Mouse (Mus musculus) MN1 (cell line): ENCODE data around the gene Col6a6.
"Not testable (repeated sequence)": the region's sequence is repeated elsewhere in the genome, so short reads cannot be mapped to it uniquely, and the experiment has no call there.

ENCODE experiments used
- DNase-seq: peaks from one replicate; pipeline ENCODE4 v3.0.0-alpha.2; 2016; ENCODE audit warnings: low spot score

Gene Col6a6

DNA sequence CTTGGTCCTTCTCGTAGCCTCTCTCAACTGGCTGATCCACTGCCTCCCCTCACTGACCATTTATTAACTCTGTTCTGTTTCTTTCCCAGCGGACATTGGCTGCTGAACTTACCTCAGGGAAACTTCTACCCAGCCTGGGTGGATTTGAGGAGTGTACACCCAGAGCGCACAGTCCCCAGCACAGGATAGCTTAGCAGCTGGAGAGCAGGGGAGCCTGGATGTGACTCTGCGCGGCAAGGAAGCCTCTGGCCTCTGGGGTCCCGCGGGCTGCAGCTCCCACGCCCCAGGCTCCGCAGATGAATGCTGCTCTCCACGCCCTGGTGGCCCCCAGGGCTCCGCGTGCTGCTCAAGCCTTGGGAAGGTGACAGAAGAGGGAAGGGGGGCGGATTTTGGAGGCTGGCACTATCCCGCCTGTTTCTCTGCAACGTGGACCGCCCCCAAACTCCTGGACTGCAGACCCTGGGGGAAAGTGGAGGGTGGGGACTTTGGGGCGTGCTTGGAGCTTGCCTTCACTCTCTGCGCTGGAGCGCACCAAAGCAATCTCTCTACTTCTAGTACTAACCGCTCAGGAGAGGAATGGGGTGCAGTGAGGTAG is at the start of gene Col6a6:
TSS of gene Col6a6 (minus strand) at position 370 of the 595 bp plus-strand sequence.
- no peak for DNase-seq

DNA sequence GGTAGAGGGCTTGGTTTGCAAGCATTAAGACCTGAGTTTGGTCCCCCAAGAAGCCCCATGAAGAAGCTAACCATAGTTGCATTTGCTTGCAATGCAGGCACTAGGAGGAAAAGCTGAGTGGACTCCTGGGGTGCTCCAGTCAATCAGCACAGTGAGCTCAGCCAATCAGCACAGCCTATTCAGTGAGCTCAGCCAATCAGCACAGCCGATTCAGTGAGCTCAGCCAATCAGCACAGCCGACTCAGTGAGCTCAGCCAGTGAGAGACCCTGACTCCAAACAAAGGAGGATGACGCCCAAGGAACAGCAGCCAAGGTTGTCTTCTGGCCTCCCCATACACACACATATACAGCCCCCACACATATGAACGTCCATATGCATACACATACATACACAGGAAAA is 48.2 kb upstream of the Col6a6 start:
- DNase-seq, result no peak

DNA sequence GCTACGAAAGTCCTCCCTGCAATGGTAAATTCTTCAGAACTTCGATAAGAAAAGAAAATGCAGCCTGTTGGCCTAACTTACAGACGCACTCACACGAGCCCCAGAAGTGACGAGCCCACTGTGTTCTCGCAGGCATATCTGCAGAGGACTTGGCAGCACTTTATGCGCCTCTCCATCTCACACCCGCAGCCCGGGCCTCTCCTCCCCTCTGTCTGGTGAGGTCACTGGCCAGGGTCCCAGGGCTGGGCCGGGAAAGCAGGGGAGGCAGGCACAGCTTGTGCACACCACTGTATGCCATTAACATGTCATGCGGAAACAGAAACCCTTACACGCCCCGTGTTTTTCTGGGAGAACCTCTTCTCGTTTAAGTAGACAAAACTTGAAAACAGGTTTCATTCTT is 43.7 kb upstream of the Col6a6 start:
- no peak for DNase-seq

DNA sequence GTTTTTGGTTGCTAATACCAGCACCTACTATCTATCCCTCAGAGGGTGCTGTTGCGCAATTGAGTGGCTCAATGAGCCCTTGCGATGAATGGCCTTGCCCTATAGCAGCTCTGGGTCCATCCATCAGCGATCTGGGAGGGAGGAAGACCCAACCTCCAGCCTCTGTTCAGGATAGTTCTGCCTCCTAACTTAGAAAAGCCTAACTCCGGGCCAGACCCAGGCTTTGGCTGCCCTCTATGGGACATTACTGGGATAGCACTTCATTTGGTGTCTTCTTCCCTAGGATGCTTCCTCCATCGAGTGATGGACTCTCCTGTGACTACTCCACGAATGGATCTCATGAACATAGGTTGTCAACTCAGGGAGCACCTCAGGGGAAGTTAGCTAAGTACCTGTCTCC is 29.8 kb upstream of the Col6a6 start:
- DNase-seq, result peak; percentile 20

DNA sequence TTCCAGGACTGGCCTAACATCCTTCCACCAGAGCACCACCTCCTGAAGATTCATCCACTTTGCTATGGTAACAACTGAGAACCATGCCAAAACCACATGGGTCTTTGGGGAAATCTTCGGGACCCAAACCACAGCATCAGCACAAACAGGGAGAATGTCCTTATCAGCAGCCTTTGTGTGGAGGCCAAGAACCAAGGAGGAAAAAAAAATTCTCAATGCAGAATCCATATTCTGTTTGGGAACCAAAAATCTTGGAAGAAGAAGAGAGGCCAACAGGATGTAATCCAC is 24.8 kb upstream of the Col6a6 start:
- no peak for DNase-seq

DNA sequence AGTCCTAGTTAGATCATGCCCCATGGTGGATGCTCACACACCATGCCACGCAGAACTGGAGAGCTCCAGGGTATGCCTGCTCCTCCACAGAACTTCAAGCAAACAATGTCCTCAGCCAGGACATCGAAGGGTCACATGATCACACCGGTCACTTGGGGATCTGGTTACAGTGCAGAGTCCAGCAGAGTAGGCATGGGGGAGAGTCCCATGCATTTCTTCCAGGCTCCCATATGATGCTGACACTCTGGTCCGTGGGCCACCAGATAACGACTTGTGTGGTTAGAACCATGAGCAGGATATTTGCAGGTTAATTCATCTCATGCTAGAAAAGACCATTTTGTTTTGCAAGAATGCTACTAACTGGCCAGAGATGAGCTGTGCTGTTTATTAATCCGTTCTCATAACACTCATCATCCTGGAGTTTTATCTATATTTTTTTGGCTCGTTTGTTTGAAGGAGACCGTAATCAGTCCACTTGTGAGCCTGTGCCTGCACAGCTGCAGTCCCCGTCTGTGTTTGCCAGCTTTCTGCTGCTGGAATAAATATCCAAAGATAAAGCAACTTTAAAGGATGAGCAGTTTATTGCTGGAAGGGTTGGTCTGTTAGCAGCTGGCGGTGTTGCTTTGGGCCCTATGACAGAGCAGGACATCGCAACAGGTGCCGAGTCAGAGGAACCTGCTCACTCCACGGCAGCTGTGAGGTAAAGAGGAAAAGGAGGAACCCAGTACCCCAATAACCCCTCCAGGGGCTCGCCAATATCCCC is 24.2 kb upstream of the Col6a6 start:
- DNase-seq, result no peak

DNA sequence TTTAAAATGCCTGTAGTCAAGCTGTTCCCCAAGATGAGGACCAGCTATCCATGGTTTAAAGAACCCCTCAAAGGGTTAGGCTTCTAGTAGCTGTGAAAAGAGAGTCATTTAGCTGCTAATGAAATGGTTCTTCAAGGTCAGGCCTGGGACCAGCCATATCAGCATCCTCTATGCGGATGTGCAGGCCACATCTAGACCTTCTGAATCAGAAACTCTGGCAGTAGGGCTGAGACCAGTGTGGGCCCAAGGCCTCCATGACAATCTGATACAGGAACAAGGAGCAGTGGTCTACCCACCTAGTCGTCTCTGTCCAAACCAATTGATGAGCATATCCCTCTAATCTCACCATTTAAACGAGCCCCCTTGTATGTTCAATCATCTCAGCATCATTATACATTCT is 23.1 kb upstream of the Col6a6 start:
- no peak for DNase-seq

DNA sequence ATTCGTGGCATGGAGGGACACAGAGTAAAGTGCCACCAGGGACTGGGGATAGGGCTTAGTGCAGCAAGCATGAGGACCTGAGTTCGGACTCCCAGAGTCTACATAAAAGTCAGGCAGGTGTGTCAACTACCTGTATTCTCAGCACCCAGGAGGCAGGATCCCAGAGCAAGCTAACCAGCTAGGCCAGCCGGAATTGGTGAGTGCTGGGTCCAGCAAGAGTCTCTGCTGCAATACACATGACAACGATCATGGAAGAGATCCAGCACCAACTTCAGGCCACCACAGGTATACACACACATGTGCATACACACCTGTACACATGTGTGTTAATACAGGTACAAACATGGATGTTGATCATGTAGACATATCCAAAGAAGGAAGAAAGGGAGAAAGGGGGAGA is 20.4 kb upstream of the Col6a6 start:
- DNase-seq, result no peak

DNA sequence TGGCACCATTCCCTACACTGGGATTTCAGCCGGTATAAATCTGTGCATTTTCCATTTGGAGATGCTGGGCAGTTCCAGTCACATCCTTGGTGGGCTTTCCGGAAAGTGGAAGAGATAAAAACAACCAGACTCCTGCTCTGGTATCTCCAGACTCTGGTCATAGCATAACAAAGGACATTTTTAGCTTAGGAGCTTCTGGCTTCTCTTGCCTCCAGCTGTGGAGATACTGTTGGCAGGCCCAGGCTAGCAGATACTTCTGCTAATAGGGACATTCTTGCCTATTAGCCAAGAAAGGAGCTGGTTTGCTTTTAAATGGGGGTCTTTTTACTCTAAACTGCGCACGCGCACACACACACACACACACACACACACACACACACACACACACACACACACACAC is 19.3 kb upstream of the Col6a6 start:
- no peak for DNase-seq

DNA sequence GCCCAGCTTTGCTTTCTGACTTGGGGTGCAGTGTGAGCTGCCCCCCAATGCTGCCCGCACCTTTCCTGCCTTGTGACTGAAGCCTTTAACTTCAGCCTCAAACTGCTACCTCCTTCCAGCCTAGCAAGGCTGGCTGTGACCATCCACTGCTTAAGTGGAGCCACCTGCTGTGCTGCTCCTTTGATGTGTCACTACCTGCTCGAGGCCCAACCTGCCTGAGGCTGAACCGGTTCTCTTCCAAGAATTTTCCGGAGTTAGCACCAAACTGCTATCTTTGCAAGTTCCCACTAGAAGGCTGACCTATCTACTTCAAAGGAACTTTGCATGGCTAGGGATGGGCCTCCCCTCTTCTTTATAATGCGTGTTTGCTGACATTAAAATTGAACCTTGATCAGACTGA is 13.4 kb upstream of the Col6a6 start:
- DNase-seq, result not testable (repeated sequence)

DNA sequence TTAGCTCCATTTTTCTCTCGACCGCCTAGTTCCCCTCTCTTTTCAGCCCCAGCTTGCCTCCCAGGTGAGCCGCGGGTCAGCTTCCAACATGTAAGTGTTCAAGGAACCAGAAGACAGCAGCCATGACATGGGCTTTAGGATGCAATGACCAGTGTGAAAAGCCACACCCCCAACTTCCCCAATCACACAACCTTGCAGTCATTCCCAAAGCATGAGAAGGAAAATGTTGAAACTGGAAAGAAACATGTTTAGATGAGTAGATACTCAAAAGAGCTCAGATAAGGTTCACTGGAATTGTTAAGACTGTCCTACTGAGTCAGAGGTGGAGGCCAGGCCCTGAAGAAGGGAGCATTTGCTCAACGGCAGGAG is 11.2 kb upstream of the Col6a6 start:
- DNase-seq, result no peak

DNA sequence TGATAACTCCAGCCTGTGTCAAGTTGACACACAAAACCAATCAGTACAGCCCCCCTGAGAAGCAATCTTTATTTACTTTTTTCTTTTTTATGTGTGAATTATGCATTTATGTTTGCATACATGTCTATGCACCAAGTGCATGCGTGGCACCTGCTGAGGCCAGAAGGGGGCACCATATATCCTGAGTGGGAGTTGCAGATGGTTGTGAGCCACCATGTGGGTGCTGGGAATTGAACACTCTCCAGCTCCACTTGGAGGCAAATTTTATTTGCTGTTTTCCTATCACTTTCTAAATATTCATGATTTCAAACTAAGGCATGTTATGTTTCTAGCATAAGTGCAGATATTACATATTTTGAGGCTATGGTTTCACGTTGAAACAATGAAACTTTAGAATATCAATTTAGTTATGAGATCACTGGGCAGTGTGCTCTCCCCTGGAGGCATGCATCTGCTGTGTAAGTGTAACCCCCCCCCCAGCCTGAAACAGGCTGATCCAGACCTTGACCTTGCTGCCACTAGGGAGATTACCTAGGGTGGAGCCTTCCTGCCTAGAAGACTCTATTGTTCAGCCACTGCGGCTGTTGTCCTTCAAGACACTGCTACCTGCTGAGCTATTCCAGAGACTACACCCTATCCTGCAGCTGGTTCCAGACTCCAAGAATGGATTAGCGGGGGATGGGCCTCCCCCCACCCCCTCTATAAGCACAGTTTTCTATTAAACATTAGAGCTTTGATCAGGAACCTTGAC is 10.6 kb upstream of the Col6a6 start:
- DNase-seq, result no peak

DNA sequence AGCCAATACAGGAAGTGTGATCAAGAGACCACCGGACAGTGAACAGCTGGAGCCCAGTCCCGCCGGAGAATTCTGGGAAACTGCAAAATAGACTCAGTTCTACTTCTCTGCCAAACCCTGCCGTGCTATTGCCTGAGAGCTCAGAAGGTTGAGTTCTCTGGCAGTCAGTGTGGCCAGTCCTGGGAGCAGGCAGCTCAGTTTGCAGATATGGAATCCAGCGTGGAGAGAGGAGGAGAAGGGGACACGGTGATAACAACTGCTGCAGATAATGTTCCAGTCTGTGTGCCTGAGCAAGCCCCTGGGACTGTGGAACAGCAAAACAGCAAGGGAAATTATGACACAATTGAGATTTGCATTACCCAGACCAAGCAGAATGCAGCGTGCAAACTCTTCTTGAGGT is 7.6 kb upstream of the Col6a6 start:
- DNase-seq, result no peak

DNA sequence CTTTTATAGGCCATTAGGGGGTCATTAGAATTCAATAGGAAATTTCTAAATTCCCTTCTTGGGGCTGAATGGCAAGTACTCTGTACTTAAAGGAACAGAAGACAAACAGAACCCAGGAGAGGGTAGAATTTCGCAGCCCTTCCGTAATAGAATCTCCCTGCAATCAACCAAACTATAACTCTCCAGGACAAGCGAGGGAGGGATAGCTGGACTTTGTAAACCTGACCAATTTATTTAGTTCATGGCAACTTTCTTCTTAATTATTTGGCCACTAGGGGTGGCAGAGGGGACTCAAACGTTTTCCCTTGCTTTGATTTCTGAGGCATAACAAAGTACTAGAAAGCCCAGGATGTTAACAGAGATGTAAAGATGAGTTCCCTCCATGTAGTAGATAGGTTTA is 6.8 kb upstream of the Col6a6 start:
- no peak for DNase-seq

DNA sequence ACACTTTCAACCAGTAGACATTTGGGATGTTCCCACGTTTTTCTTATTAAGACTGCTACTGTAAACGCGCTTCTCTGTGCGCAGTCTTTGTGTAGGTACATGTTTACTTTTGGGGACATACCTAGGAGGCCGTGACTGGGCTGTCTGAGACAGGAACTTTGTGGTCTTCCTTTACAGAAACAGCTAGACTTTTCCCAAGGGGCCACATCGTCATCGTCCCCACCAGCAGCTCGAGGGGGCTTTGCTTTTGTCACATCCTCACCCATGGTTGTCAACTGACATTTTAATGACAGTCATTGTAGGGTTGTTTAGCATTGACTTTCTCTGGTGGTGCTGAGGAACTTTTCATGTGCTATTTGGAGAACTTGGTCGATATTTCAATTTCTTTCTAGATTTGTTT is 3.3 kb upstream of the Col6a6 start:
- DNase-seq, result no peak

DNA sequence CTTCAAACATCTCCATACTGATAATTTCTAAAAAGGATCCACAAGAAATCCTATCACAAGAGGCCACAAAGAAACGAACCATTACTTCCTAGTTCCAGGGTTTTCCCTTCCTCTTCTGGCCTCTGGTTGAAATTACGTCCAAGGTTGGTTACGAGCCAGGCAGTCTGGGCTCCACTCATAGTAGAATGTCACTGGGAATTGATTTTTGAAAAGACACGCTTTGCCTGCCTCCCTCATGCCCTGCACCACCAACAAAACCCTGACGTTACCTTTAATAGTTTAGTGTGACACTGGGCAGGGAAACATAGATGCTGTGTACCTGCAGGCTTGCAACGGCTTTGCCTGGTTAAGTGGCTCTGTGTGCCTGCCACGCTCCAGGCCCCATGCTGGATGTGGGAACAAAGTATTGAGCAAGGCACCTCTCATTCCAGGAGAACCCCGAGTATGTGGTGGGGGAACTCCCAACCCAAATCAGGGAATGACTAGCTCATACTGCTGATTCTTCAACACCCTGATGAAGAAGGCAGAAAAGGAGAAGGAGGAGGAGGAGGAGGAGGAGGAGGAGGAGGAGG is 798 bp downstream of the Col6a6 start:
- no peak for DNase-seq

DNA sequence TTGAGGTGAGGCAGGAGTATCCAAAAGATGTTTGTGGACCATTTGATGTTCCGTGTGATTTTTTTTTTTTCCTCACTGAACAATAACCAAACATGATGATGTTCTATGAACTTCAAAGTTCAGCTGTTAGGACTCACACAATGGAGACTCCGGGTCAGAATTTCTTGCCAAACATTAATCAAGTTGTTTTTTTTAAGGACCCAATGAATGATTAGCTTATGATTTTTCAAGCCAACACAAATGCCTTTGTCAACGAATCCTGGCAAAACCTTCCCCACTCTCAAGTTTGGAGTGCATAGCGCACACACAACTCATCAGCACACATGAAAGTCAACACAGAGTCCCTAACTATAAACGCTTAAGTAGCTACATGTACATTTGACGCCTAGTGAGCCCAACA is 7.2 kb downstream of the Col6a6 start:
- no peak for DNase-seq

DNA sequence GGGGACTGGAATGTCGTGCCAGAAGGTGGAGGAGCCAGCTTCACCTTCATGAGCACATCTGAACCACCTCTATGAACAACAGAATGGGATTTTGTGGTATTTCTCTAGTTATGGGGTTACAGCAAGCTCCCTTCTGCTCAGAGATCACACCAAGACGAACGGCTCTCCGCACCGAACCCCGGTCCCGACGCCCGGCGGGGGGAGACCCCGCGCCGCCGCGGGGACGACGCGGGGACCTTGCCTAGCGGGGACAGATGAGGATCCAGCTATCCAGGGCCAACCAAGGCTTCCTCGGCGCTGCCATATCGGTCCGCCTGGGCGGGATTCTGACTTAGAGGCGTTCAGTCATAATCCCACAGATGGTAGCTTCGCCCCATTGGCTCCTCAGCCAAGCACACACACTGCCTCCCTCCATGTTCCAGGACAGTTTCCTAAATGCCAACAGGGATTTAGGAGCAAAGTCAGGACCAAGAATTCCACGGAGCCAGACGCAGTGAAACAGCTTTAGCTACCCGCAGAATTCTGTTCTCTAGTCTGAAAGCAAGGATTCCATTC is 8.7 kb downstream of the Col6a6 start:
- DNase-seq, result no peak

DNA sequence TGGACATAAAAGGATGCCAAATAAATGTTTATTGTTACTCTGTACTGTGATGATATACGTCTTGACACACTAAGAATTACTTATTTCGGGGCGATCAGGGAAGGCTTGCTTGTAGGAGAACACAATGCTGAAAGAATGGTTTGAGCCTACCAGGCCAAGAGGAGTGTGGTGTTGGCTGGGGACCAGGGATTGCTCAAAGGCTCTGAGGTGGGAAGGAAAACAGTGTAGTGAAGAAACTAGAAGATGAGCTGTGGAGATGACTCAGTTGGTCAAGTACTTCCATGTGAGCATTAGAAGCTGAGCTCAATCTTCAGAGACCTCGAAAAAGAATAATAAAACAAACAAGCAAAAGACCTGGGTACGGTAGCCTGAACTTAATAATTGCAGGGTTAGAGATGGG is 13.5 kb downstream of the Col6a6 start:
- no peak for DNase-seq

DNA sequence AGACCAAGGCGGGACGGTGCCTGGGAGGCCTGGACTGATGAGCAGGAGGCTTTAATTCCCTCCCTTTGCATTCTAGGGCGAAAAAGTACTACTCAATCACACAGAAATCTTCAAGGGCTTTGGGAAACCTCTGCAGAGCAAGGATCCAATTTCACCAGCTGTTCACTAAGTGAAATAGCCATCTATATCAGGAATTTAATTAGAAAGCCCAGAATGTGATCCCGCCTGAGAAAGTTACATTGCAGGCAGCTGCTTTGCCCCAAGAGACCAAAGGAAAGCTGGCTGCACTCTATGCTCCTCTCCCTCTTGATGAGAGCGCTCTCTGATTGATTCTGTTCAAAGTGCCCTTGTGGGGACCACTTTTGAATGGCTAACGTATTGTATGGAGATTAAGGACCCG is 16.5 kb downstream of the Col6a6 start:
- no peak for DNase-seq

DNA sequence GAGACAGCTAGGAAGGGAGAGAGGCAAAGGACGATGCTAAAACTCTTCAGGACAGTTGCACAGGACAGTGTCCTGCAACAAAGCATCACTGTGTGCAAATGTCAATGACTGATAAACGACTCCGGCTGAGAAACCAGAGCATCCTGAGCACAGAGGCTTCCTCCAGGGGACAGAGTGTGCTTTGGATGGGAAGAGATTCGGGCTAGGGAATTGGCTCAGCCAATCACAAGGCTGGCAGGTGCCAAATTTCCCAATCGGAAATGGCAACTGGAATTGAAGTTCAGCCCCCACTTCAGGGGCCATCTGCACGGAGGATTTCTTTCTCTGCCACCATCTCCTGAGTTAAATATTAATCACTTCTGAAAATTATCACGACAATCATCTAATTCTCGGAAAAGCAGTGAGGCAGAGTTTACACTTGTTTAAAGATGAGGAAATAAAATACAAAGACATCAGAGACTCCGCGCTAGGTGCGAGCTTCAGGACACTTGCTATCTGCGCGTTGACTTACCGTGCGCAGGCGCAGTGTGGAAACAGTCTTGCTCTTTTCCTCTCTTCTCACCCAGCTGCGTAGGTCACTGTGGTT is 18.9 kb downstream of the Col6a6 start:
- DNase-seq, result no peak

DNA sequence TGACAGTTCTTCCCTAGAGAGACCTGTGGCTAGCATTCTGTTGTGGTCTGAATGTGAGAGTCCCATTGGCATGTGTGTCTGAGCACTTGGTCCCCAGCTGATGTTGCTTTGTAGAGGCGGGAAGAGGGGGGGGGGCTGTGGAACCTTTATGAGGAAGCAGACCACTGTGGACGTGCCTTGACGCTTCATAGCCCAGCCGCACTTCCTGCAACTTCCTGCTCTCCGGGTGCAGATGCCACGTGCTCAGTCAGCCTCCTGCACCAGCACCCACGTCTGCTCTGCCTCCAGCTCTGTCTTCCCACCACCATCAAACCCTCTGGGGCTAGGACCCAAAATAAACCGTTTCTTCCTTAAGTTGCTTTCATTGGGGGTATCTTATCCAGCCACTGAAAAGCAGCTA is 24.5 kb downstream of the Col6a6 start:
- DNase-seq, result no peak

DNA sequence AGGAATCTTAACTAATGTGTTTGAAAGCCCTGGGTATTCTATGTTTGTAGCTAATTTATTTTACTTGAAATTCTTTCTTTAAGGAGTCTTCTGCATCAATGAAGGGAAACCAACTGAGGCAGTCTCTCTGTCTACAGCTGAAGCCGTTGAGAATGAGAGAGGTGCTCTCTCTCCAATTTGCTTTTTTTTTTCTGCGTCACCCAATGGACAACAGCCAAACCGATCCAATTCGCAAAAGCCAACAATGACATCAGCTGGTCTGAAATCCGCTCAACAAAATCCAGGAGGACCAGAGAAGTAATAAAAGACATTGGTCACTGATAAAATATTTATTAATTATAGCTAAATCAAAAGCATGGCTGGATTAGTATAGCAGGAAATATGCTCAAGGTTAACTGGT is 26.5 kb downstream of the Col6a6 start:
- DNase-seq, result no peak
